Mouse (Mus musculus) forebrain, embryonic 13.5 days (tissue): ENCODE data around the gene Rpl26. TPM values are rescaled to one million over a fixed set of nuclear protein-coding genes. Genes with fewer than 3 reads are reported as not detected.

Experiments
- ATAC-seq: fragments of 200-750 bp; cut with Nextera tagmentation; 2 replicates; pipeline ENCODE4 v1.8.0; 2017
- H3K27ac ChIP-seq: fragments of 300-500 bp; sonication (generic); 2 replicates; pipeline ENCODE4 v1.5.1; 2015; ENCODE audit warnings: inconsistent platforms, mild to moderate bottlenecking, moderate library complexity
- H3K27me3 ChIP-seq: fragments of 300-500 bp; sonication (generic); 2 replicates; pipeline ENCODE4 v1.6.1; 2015; ENCODE audit warnings: mild to moderate bottlenecking, inconsistent platforms
- H3K36me3 ChIP-seq: fragments of 300-500 bp; sonication (generic); 2 replicates; pipeline ENCODE4 v1.6.1; 2015; ENCODE audit warnings: mild to moderate bottlenecking, inconsistent platforms; ENCODE audit not compliant: poor library complexity, severe bottlenecking
- H3K4me1 ChIP-seq: fragments of 300-500 bp; sonication (generic); 2 replicates; pipeline ENCODE4 v1.6.1; 2015; ENCODE audit warnings: inconsistent platforms
- H3K4me2 ChIP-seq: fragments of 300-500 bp; sonication (generic); 2 replicates; pipeline ENCODE4 v1.6.1; 2015; ENCODE audit warnings: inconsistent platforms, mild to moderate bottlenecking, moderate library complexity
- H3K4me3 ChIP-seq: fragments of 300-500 bp; sonication (generic); 2 replicates; pipeline ENCODE4 v1.5.1; 2015; ENCODE audit warnings: mild to moderate bottlenecking, inconsistent platforms
- H3K9ac ChIP-seq: fragments of 300-500 bp; sonication (generic); 2 replicates; pipeline ENCODE4 v1.6.1; 2015; ENCODE audit warnings: mild to moderate bottlenecking, inconsistent platforms
- H3K9me3 ChIP-seq: fragments of 300-500 bp; sonication (generic); replicated peaks from 2 replicates; pipeline ENCODE4 v1.6.1; 2016; ENCODE audit warnings: inconsistent platforms
- WGBS: fragments of 180-500 bp; shearing (Covaris S2); methylation state at CpG from one replicate; pipeline ENCODE4 v1.1.7; 2015; 5-methylcytosine and 5-hydroxymethylcytosine counted together
- polyA plus RNA-seq: library from polyadenylated mRNA; unstranded; fragments of >200 nt; fragmentation: Nextera tagmentation; extraction: Ambion mirVana; gene quantifications from 2 replicates; pipeline ENCODE4 v1.2.1, GENCODE M21; 2015

Gene Rpl26
- polyA plus RNA-seq, 1 experiment from 2014 or later, result 887 TPM

GRCm38 (mm10) chr11:68955473-68955872 is 54.1 kb downstream of the Rpl26 start:
- ATAC-seq, result no peak
- WGBS, result 71% methylated on average over 5 of the region's 5 CpGs
- H3K36me3 ChIP-seq, result no peaks in the 10 kb centered on the region
- 0 out of 2 replicates have a peak overlapping the region, but pooled peaks have one; percentile 66 for H3K9ac ChIP-seq
- H3K4me3 ChIP-seq, result peak overlapping the region; percentile 40; the same call in 1 of the 2 replicates
- H3K27me3 ChIP-seq, result peaks cover 61% of the 10 kb centered on the region
- peak overlapping the region; percentile 65 for H3K4me2 ChIP-seq
- H3K27ac ChIP-seq, result no peak overlapping the region
- H3K9me3 ChIP-seq, result no peaks in the 10 kb centered on the region
- H3K4me1 ChIP-seq, result peaks cover 16% of the 10 kb centered on the region

DNA sequence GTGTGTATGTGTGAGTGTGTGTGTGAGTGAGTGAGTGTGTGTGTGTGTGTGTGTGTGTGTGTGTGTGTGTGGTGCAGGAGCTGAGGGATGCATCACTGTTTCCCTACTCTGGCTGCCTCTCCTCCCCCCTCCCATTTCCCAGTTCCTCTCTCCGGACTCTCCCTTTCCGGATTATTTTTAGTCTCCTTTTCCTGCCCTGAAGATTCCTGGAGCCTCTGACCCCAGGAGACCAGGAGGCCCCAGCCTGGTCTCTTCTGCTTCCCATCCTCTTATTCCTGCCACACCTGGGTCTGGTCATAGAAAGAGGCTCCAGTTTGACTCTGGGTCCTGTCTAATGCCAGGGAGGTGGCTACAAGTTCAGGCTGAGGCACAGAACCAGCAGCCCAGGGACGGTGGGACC is 54.7 kb downstream of the Rpl26 start:
- Histone ChIP-seq H3K27ac (peak overlapping the region; percentile 14; the same call in 1 of the 2 replicates), H3K27me3 (peaks cover 58% of the 10 kb centered on the region), H3K9ac (no peak overlapping the region), H3K36me3 (no peaks in the 10 kb centered on the region), H3K4me1 (peaks cover 16% of the 10 kb centered on the region), H3K4me3 (no peak overlapping the region), H3K9me3 (no peaks in the 10 kb centered on the region), H3K4me2 (no peak overlapping the region)
- 47% methylated on average over 3 of the region's 3 CpGs for WGBS
- ATAC-seq, result no peak

Other genes starting within 250 kb of the Rpl26 start
- gene Myh10, start 210.0 kb upstream of the Rpl26 start, polyA plus RNA-seq, result 108 and 122 TPM in 2 replicates
- 67.7 and 70.8 TPM in 2 replicates for gene Ndel1, start 29.7 kb upstream of the Rpl26 start, polyA plus RNA-seq
- 0.08 TPM in 1 of 2 replicates, not detected in the other for gene Rnf222, start 13.0 kb upstream of the Rpl26 start, polyA plus RNA-seq
- gene Odf4, start 25.5 kb downstream of the Rpl26 start, polyA plus RNA-seq, result 0.23 TPM in 1 of 2 replicates, not detected in the other
- 5.9 and 6.8 TPM in 2 replicates for gene Arhgef15, start 55.9 kb downstream of the Rpl26 start, polyA plus RNA-seq
- 1.2 and 1.4 TPM in 2 replicates for gene Slc25a35, start 66.5 kb downstream of the Rpl26 start, polyA plus RNA-seq
- gene Rangrf, start 73.6 kb downstream of the Rpl26 start, polyA plus RNA-seq, result 46.8 and 49.3 TPM in 2 replicates
- 34.9 and 37.7 TPM in 2 replicates for gene Pfas, start 106.9 kb downstream of the Rpl26 start, polyA plus RNA-seq
- gene Ctc1, start 114.3 kb downstream of the Rpl26 start, polyA plus RNA-seq, result 55.6 and 67.4 TPM in 2 replicates
- 143 and 149 TPM in 2 replicates for gene Aurkb, start 144.1 kb downstream of the Rpl26 start, polyA plus RNA-seq
- gene Borcs6, start 158.1 kb downstream of the Rpl26 start, polyA plus RNA-seq, result 6.6 and 7.9 TPM in 2 replicates
- gene Tmem107, start 169.2 kb downstream of the Rpl26 start, polyA plus RNA-seq, result 55.1 and 57.2 TPM in 2 replicates
- gene Vamp2, start 186.9 kb downstream of the Rpl26 start, polyA plus RNA-seq, result 110 and 124 TPM in 2 replicates
- gene Per1, start 193.6 kb downstream of the Rpl26 start, polyA plus RNA-seq, result 6.0 and 6.4 TPM in 2 replicates
- gene Hes7, start 218.8 kb downstream of the Rpl26 start, polyA plus RNA-seq, result 0.12 and 0.21 TPM in 2 replicates
- 0.21 and 0.34 TPM in 2 replicates for gene 9130213A22Rik, start 221.0 kb downstream of the Rpl26 start, polyA plus RNA-seq
- 1.5 TPM in 1 of 2 replicates, not detected in the other for gene Aloxe3, start 224.3 kb downstream of the Rpl26 start, polyA plus RNA-seq